Mouse (Mus musculus): ENCODE results near the gene Prrc2a. TPM values are rescaled to one million over a fixed set of nuclear protein-coding genes. Genes with fewer than 3 reads are reported as not detected.

Prrc2a gene
- polyA plus RNA-seq, 1 experiment, result 770 TPM

DNA sequence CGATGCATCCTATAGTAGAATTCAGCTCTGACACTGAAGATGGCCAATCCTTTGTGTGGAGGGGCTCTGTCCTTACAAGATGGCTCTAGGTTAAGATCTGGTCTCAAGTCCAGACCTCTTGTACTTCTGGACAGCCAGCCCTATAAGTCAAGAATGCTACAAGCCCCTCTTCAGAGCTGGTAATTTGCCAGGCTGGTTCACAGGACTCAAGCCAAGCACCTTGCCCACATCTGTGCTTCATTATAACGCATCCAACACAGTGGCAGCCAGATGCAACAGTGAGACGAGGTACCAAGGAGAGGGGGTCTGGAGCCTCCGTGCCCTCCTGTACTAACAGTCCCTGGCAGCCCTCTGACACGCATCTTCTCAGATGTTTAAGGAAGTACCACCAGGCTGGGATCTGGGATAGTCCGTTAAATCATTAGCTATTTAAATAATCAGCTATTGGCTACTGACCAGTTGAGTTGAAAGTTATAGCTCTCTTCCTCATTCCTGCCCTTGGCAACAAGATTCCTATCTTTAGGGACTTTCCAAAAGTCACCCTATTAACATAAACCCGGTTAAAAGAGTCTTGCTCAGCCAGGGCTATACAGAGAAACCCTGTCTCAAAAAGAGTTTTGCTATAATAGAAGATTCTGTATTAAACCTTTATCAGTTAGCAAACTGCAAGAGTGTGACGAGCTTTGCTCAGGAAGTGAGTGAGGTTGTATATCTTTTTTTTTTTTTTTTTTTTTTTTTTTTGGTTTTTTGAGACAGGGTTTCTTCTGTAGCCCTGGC lies 9.7 kb upstream of the Prrc2a start:
- DNase-seq, result no peak
- Histone ChIP-seq H3K36me3 (ENCODE audit: control insufficient read depth, insufficient read depth, low read length) (no peaks in the 10 kb centered on the region), H3K27me3 (ENCODE audit: control insufficient read depth, insufficient read depth, low read length) (no peaks in the 10 kb centered on the region), H3K4me3 (ENCODE audit: control insufficient read depth, insufficient read depth, low read length) (no peak overlapping the region), H3K27ac (ENCODE audit: control insufficient read depth, insufficient read depth, low read length) (no peak overlapping the region; the same call in 1 of the 2 replicates), H3K4me1 (replicated peaks; ENCODE audit: control insufficient read depth, insufficient read depth, low read length) (peaks cover 27% of the 10 kb centered on the region)
- 70% methylated on average over 8 of the region's 8 CpGs for WGBS
- no peak for TF ChIP-seq POLR2A (IDR thresholded peaks at IDR 0.05; ENCODE audit: control insufficient read depth, extremely low read depth, insufficient read depth, low read length, poor library complexity)
- no peak for TF ChIP-seq CTCF (IDR thresholded peaks at IDR 0.05; ENCODE audit: borderline replicate concordance, control insufficient read depth, extremely low read depth, insufficient read depth, low read length, poor library complexity)

GRCm38 (mm10) chr17:35173329-35173728 lies 8.6 kb upstream of the Prrc2a start:
- no peak for DNase-seq
- Histone ChIP-seq H3K27ac (ENCODE audit: control insufficient read depth, insufficient read depth, low read length) (peak overlapping the region; percentile 87), H3K4me1 (replicated peaks; ENCODE audit: control insufficient read depth, insufficient read depth, low read length) (peaks cover 28% of the 10 kb centered on the region), H3K4me3 (ENCODE audit: control insufficient read depth, insufficient read depth, low read length) (no peak overlapping the region), H3K36me3 (ENCODE audit: control insufficient read depth, insufficient read depth, low read length) (no peaks in the 10 kb centered on the region), H3K27me3 (ENCODE audit: control insufficient read depth, insufficient read depth, low read length) (no peaks in the 10 kb centered on the region)
- whole genome bisulfite sequencing, result 56% methylated on average over 3 of the region's 3 CpGs
- TF ChIP-seq CTCF (IDR thresholded peaks at IDR 0.05; ENCODE audit: borderline replicate concordance, control insufficient read depth, extremely low read depth, insufficient read depth, low read length, poor library complexity) (no peak), POLR2A (IDR thresholded peaks at IDR 0.05; ENCODE audit: control insufficient read depth, extremely low read depth, insufficient read depth, low read length, poor library complexity) (no peak)

GRCm38 (mm10) chr17:35172445-35173234 lies 7.9 kb upstream of the Prrc2a start:
- 64% methylated on average over 11 of the region's 11 CpGs for WGBS
- Histone ChIP-seq H3K36me3 (ENCODE audit: control insufficient read depth, insufficient read depth, low read length) (no peaks in the 10 kb centered on the region), H3K27me3 (ENCODE audit: control insufficient read depth, insufficient read depth, low read length) (no peaks in the 10 kb centered on the region), H3K4me3 (ENCODE audit: control insufficient read depth, insufficient read depth, low read length) (0 out of 2 replicates have a peak overlapping the region, but pooled peaks have one; percentile 3), H3K27ac (ENCODE audit: control insufficient read depth, insufficient read depth, low read length) (peak overlapping the region; percentile 87), H3K4me1 (replicated peaks; ENCODE audit: control insufficient read depth, insufficient read depth, low read length) (peaks cover 28% of the 10 kb centered on the region)
- no peak for DNase-seq
- TF ChIP-seq POLR2A (IDR thresholded peaks at IDR 0.05; ENCODE audit: control insufficient read depth, extremely low read depth, insufficient read depth, low read length, poor library complexity), result no peak
- TF ChIP-seq CTCF (IDR thresholded peaks at IDR 0.05; ENCODE audit: borderline replicate concordance, control insufficient read depth, extremely low read depth, insufficient read depth, low read length, poor library complexity), result no peak

- TF ChIP-seq CTCF (IDR thresholded peaks at IDR 0.05; ENCODE audit: borderline replicate concordance, control insufficient read depth, extremely low read depth, insufficient read depth, low read length, poor library complexity) (no peak), POLR2A (IDR thresholded peaks at IDR 0.05; ENCODE audit: control insufficient read depth, extremely low read depth, insufficient read depth, low read length, poor library complexity) (no peak)
- no peaks in the 10 kb centered on the region for H3K27me3 ChIP-seq (ENCODE audit: control insufficient read depth, insufficient read depth, low read length)
- H3K4me1 ChIP-seq (replicated peaks; ENCODE audit: control insufficient read depth, insufficient read depth, low read length), result peaks cover 25% of the 10 kb centered on the region
- H3K27ac ChIP-seq (ENCODE audit: control insufficient read depth, insufficient read depth, low read length), result no peak overlapping the region
- WGBS, result 10% methylated on average over 4 of the region's 4 CpGs
- no peak overlapping the region for H3K4me3 ChIP-seq (ENCODE audit: control insufficient read depth, insufficient read depth, low read length)
- H3K36me3 ChIP-seq (ENCODE audit: control insufficient read depth, insufficient read depth, low read length), result no peaks in the 10 kb centered on the region
- no peak for DNase-seq
Measured at GRCm38 (mm10) chr17:35168541-35169207, 4.0 kb upstream of the Prrc2a start.

- no peak for DNase-seq
- no peak overlapping the region for H3K4me3 ChIP-seq (ENCODE audit: control insufficient read depth, insufficient read depth, low read length)
- H3K27ac ChIP-seq (ENCODE audit: control insufficient read depth, insufficient read depth, low read length), result no peak overlapping the region
- WGBS, result 91% methylated on average over 7 of the region's 7 CpGs
- H3K36me3 ChIP-seq (ENCODE audit: control insufficient read depth, insufficient read depth, low read length), result no peaks in the 10 kb centered on the region
- peaks cover 22% of the 10 kb centered on the region for H3K4me1 ChIP-seq (replicated peaks; ENCODE audit: control insufficient read depth, insufficient read depth, low read length)
- no peak for TF ChIP-seq CTCF (IDR thresholded peaks at IDR 0.05; ENCODE audit: borderline replicate concordance, control insufficient read depth, extremely low read depth, insufficient read depth, low read length, poor library complexity)
- no peak for TF ChIP-seq POLR2A (IDR thresholded peaks at IDR 0.05; ENCODE audit: control insufficient read depth, extremely low read depth, insufficient read depth, low read length, poor library complexity)
- no peaks in the 10 kb centered on the region for H3K27me3 ChIP-seq (ENCODE audit: control insufficient read depth, insufficient read depth, low read length)
Measured at GRCm38 (mm10) chr17:35167794-35168193, 3.1 kb upstream of the Prrc2a start.
